Mouse (Mus musculus) monocyte, adult 5-6 weeks (primary cell): ENCODE results near the gene Olfr366. TPM values are rescaled to one million over a fixed set of nuclear protein-coding genes. Genes with fewer than 3 reads are reported as not detected.
"Not testable (repeated sequence)": the region's sequence is repeated elsewhere in the genome, so short reads cannot be mapped to it uniquely, and the experiment has no call there.

ENCODE experiments used
- ATAC-seq: fragments of 153-309, 156-312 bp; replicated peaks from 2 replicates; pipeline ENCODE4 v1.8.0; 2017; ENCODE audit warnings: mild to moderate bottlenecking; ENCODE audit not compliant: low TSS enrichment, insufficient number of reproducible peaks, severe bottlenecking, poor library complexity, low FRiP score
- total RNA-seq: library from RNA; stranded (forward); fragments of 200-1000, 200-491, 200-594 nt; gene quantifications from 3 replicates; pipeline ENCODE4 v1.2.3, GENCODE M21; 2017

Gene Olfr366
- total RNA-seq: not detected in 3 replicates

GRCm38 (mm10) chr2:37211274-37211673, at the start of gene Olfr366:
Olfr366 (plus strand) TSS chr2:37211574.
- ATAC-seq: no peak

GRCm38 (mm10) chr2:37187898-37188297, 23.5 kb upstream of the Olfr366 start, which contains the start of gene Olfr365:
Olfr365 (plus strand) TSS chr2:37188198.
- no peak for ATAC-seq

- not testable (repeated sequence) for ATAC-seq
These were observed 50.4 kb downstream of the Olfr366 start for GRCm38 (mm10) chr2:37261781-37262180.

Other genes starting within 250 kb of the Olfr366 start
- not detected in 3 replicates for gene Olfr357, start 217.7 kb upstream of the Olfr366 start, total RNA-seq
- gene Olfr358, start 202.2 kb upstream of the Olfr366 start, total RNA-seq: not detected in 3 replicates
- gene Olfr360, start 145.8 kb upstream of the Olfr366 start, total RNA-seq: not detected in 3 replicates
- not detected in 3 replicates for gene Olfr361, start 122.3 kb upstream of the Olfr366 start, total RNA-seq
- gene Olfr362, start 93.7 kb upstream of the Olfr366 start, total RNA-seq: not detected in 3 replicates
- gene Olfr364-ps1, start 72.3 kb upstream of the Olfr366 start, total RNA-seq: not detected in 3 replicates
- not detected in 3 replicates for gene Olfr365, start 23.4 kb upstream of the Olfr366 start, total RNA-seq
- gene Olfr368, start 114.9 kb downstream of the Olfr366 start, total RNA-seq: not detected in 3 replicates
- 71.6 to 76.0 TPM (median 75.3 TPM) in 3 replicates for gene Pdcl, start 147.8 kb downstream of the Olfr366 start, total RNA-seq
- 48.1 to 72.0 TPM (median 49.0 TPM) in 3 replicates for gene Rc3h2, start 211.3 kb downstream of the Olfr366 start, total RNA-seq
- 10.5 to 20.5 TPM (median 13.9 TPM) in 3 replicates for gene Zbtb26, start 231.6 kb downstream of the Olfr366 start, total RNA-seq
- gene Zbtb6, start 231.6 kb downstream of the Olfr366 start, total RNA-seq: 34.4 to 36.5 TPM (median 35.6 TPM) in 3 replicates
- gene Rabgap1, start 231.7 kb downstream of the Olfr366 start, total RNA-seq: 36.5 to 57.2 TPM (median 42.7 TPM) in 3 replicates